Mouse (Mus musculus) kidney, postnatal 4 days (tissue): ENCODE measurements at regions not wholly inside any gene's neighbourhood (a gene's known extent, or its start where the extent isn't known, plus 50 kb on each side); places are given as distances from the start of the nearest gene placed in this dataset.

ENCODE experiments used
- DNase-seq, 2 experiments: peaks; one replicate each; pipeline ENCODE4 v3.0.0; 2021; ENCODE audit warnings: mixed read lengths in 2 of 2

GRCm38 (mm10) chr7:125034196-125034595 lies 410.3 kb upstream of the Kdm8 start:
- no peak for DNase-seq

- peak; percentile 3 for DNase-seq
Observed at GRCm38 (mm10) chr7:125036098-125036991, 408.1 kb upstream of the Kdm8 start.

- peak; percentile 40 to 58 for DNase-seq
Observed at GRCm38 (mm10) chr7:125038840-125039239, 405.6 kb upstream of the Kdm8 start.

- no peak for DNase-seq
Observed at GRCm38 (mm10) chr7:125055951-125056625, 388.4 kb upstream of the Kdm8 start.

GRCm38 (mm10) chr7:125102464-125102863 lies 342.0 kb upstream of the Kdm8 start:
- DNase-seq: no peak

GRCm38 (mm10) chr7:125104011-125104410 lies 340.5 kb upstream of the Kdm8 start:
- no peak for DNase-seq

- DNase-seq: no peak
Observed at GRCm38 (mm10) chr7:125112820-125113273, 331.6 kb upstream of the Kdm8 start.

- no peak for DNase-seq
Observed at GRCm38 (mm10) chr7:125115322-125115996, 329.0 kb upstream of the Kdm8 start.

- DNase-seq: no peak
Observed at GRCm38 (mm10) chr7:125117173-125117572, 327.3 kb upstream of the Kdm8 start.

- DNase-seq: no peak
Observed at GRCm38 (mm10) chr7:125129187-125129586, 315.3 kb upstream of the Kdm8 start.

GRCm38 (mm10) chr7:125131968-125132367 lies 312.5 kb upstream of the Kdm8 start:
- DNase-seq: no peak

GRCm38 (mm10) chr7:125138607-125139006 lies 305.9 kb upstream of the Kdm8 start:
- DNase-seq: no peak

- no peak for DNase-seq
Observed at GRCm38 (mm10) chr7:125139196-125139595, 305.3 kb upstream of the Kdm8 start.

GRCm38 (mm10) chr7:125140854-125141253 lies 303.6 kb upstream of the Kdm8 start:
- no peak for DNase-seq

- DNase-seq: peak; percentile 16 to 31
Observed at GRCm38 (mm10) chr7:125141864-125142263, 302.6 kb upstream of the Kdm8 start.

- no peak for DNase-seq
Observed at GRCm38 (mm10) chr7:125146025-125146424, 298.5 kb upstream of the Kdm8 start.

- no peak for DNase-seq
Observed at GRCm38 (mm10) chr7:125149151-125149550, 295.3 kb upstream of the Kdm8 start.

GRCm38 (mm10) chr7:125149740-125150139 lies 294.7 kb upstream of the Kdm8 start:
- DNase-seq: peak in 1 of 2 experiments; percentile 3

GRCm38 (mm10) chr7:125152281-125152680 lies 292.2 kb upstream of the Kdm8 start:
- no peak for DNase-seq

- no peak for DNase-seq
Observed at GRCm38 (mm10) chr7:125155291-125155690, 289.2 kb upstream of the Kdm8 start.

- no peak for DNase-seq
Observed at GRCm38 (mm10) chr7:125166881-125167351, 277.6 kb upstream of the Kdm8 start.

GRCm38 (mm10) chr7:125167666-125168065 lies 276.8 kb upstream of the Kdm8 start:
- DNase-seq: no peak

GRCm38 (mm10) chr7:125181548-125181947 lies 262.9 kb upstream of the Kdm8 start:
- DNase-seq: peak; percentile 48 to 53
